Mouse (Mus musculus): ENCODE results near the gene Yif1a.

DNA sequence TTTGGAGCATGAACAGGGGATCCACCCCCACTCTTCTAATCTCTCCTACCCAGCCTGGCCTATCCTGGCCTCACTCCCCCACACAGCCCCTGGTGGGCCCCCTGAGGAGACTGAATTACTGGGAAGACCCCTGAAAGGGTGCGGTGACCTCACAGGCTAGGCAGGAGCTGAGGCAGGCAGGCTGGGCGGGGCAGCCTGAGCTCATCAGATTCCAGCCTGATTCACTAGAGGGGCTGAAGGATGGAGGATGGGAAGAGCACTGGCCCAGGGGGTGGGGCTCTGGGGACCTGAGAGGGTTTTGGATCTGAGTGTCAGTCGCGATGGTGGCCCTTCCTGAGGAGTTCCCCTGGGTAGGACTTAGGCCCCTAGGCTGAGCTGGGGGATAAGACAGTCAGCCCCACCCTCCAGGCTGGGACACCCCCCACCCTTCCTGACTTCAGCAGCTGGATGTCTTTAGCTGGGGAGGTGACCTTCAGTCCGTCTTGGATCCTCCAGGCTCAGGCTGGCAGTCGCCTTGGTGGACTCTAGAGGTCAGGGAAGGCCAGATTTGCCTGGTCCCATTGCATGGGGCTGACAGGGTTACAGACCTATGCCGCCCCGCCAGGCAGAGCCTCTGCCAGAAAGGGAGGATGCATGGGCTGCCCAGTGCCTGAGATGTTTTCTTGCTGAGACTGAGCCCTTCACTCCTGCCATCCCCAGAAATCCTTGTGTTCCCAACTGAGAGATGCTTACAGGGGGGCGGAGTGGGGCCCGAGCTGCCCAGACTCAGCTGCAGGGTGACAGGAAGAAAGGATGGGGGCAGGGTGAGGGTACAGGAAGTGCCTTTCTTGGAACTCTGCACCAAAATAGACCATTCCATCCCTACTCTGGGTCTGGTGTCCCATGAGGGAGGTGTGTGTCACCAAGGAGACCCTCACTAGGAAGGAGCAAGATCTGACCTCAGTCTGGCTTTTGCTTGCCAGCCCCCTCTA, 29.3 kb upstream of the Yif1a start:
- TF ChIP-seq CTCF (IDR thresholded peaks at IDR 0.05) (no peak), EP300 (IDR thresholded peaks at IDR 0.05) (no peak)
